Mouse (Mus musculus) lung, postnatal 0 days (tissue): Measurements from ENCODE around the gene Zfp1. TPM values are rescaled to one million over a fixed set of nuclear protein-coding genes. Genes with fewer than 3 reads are reported as not detected.

ENCODE experiments used
- ATAC-seq: fragments of 200-750 bp; cut with Nextera tagmentation; 2 replicates; pipeline ENCODE4 v1.8.0; 2017; ENCODE audit warnings: moderate library complexity
- DNase-seq: peaks from one replicate; pipeline ENCODE4 v3.0.0-alpha.2; 2016; ENCODE audit warnings: low spot score
- H3K27ac ChIP-seq: fragments of 300-500 bp; sonication (generic); 2 replicates; pipeline ENCODE4 v1.5.1; 2014; ENCODE audit warnings: antibody characterized with exemption, mild to moderate bottlenecking, low read length, mixed read lengths
- H3K27me3 ChIP-seq: fragments of 300-500 bp; sonication (generic); replicated peaks from 2 replicates; pipeline ENCODE4 v1.6.1; 2014; ENCODE audit warnings: low read length, mixed read lengths; ENCODE audit not compliant: insufficient read depth
- H3K36me3 ChIP-seq: fragments of 300-500 bp; sonication (generic); 2 replicates; pipeline ENCODE4 v1.6.1; 2014; ENCODE audit warnings: low read length, mixed read lengths; ENCODE audit not compliant: insufficient read depth
- H3K4me1 ChIP-seq: fragments of 300-500 bp; sonication (generic); 2 replicates; pipeline ENCODE4 v1.6.1; 2014; ENCODE audit warnings: antibody characterized with exemption, low read depth, low read length, mixed read lengths; ENCODE audit not compliant: insufficient read depth
- H3K4me2 ChIP-seq: fragments of 300-500 bp; sonication (generic); replicated peaks from 2 replicates; pipeline ENCODE4 v1.6.1; 2014; ENCODE audit warnings: low read depth, mild to moderate bottlenecking, low read length, moderate library complexity, mixed read lengths
- H3K4me3 ChIP-seq: fragments of 300-500 bp; sonication (generic); 2 replicates; pipeline ENCODE4 v1.5.1; 2014; ENCODE audit warnings: low read depth, low read length
- H3K9ac ChIP-seq: fragments of 300-500 bp; sonication (generic); replicated peaks from 2 replicates; pipeline ENCODE4 v1.6.1; 2014; ENCODE audit warnings: low read depth, mild to moderate bottlenecking
- H3K9me3 ChIP-seq: fragments of 300-500 bp; sonication (generic); 2 replicates; pipeline ENCODE4 v1.6.1; 2016; ENCODE audit warnings: low read length, mixed read lengths
- CTCF ChIP-seq: IDR thresholded peaks from 2 replicates; pipeline ENCODE4 v1.5.1; 2016; ENCODE audit warnings: antibody characterized with exemption, mild to moderate bottlenecking
- EP300 ChIP-seq: IDR thresholded peaks from 2 replicates; pipeline ENCODE4 v1.6.1; 2016; ENCODE audit warnings: antibody characterized with exemption, mild to moderate bottlenecking, control low read depth
- WGBS: fragments of 180-500 bp; shearing (Covaris S2); extraction: QIAGEN DNeasy Blood & Tissue Kit; methylation state at CpG from one replicate; pipeline ENCODE4 v1.1.7; 2014; 5-methylcytosine and 5-hydroxymethylcytosine counted together
- microRNA-seq: library from miRNA; unstranded; fragments of <30 nt; microRNA quantifications from one replicate; pipeline ENCODE4, GENCODE M21; 2016
- polyA plus RNA-seq: library from polyadenylated mRNA; unstranded; fragments of >200 nt; fragmentation: Nextera tagmentation; extraction: Ambion mirVana; gene quantifications from 2 replicates; pipeline ENCODE4 v1.2.1, GENCODE M21; 2015

Zfp1 gene
- polyA plus RNA-seq, 1 experiment from 2014 or later, result 11.1 TPM

- H3K27ac ChIP-seq, result peak overlapping the region; percentile 14; the same call in 1 of the 2 replicates
Measured at GRCm38 (mm10) chr8:111720115-111720544, 76.9 kb downstream of the Zfp1 start.

More at GRCm38 (mm10) chr8:111720115-111720544, 76.9 kb downstream of the Zfp1 start:
- Histone ChIP-seq H3K4me2 (no peak overlapping the region), H3K9ac (no peak overlapping the region), H3K36me3 (peaks cover 9% of the 10 kb centered on the region; the same call in 1 of the 2 replicates), H3K27me3 (no peaks in the 10 kb centered on the region), H3K9me3 (no peaks in the 10 kb centered on the region), H3K4me3 (no peak overlapping the region), H3K4me1 (0 out of 2 replicates have a peak, but pooled peaks cover 4% of the 10 kb centered on the region)
- ATAC-seq (peak; percentile 69), DNase-seq (peak; percentile 79)
- TF ChIP-seq CTCF (no peak), EP300 (no peak)
- 46% methylated on average over 4 of the region's 4 CpGs for WGBS

Small RNA genes within 50 kb of the gene (microRNA-seq; reads per million reads assigned to microRNA genes)
- not detected for gene Mir7076

Other genes with a start within 250 kb of the Zfp1 start
- 0.05 and 0.12 TPM in 2 replicates for gene Fa2h, start 249.6 kb upstream of the Zfp1 start, polyA plus RNA-seq
- 2.3 and 2.9 TPM in 2 replicates for gene Wdr59, start 121.3 kb upstream of the Zfp1 start, polyA plus RNA-seq
- 24.5 and 31.6 TPM in 2 replicates for gene Znrf1, start 107.3 kb upstream of the Zfp1 start, polyA plus RNA-seq
- gene Ldhd, start 13.0 kb upstream of the Zfp1 start, polyA plus RNA-seq, result 1.6 and 1.7 TPM in 2 replicates
- not detected in 2 replicates for gene Ctrb1, start 47.6 kb downstream of the Zfp1 start, polyA plus RNA-seq
- 29.3 and 34.2 TPM in 2 replicates for gene Bcar1, start 100.4 kb downstream of the Zfp1 start, polyA plus RNA-seq
- 93.9 and 102 TPM in 2 replicates for gene Cfdp1, start 210.9 kb downstream of the Zfp1 start, polyA plus RNA-seq
- 10.5 and 11.3 TPM in 2 replicates for gene Tmem170, start 233.3 kb downstream of the Zfp1 start, polyA plus RNA-seq